ENCODE assay signal across 11 mouse cellular contexts in the genomic region with DNA sequence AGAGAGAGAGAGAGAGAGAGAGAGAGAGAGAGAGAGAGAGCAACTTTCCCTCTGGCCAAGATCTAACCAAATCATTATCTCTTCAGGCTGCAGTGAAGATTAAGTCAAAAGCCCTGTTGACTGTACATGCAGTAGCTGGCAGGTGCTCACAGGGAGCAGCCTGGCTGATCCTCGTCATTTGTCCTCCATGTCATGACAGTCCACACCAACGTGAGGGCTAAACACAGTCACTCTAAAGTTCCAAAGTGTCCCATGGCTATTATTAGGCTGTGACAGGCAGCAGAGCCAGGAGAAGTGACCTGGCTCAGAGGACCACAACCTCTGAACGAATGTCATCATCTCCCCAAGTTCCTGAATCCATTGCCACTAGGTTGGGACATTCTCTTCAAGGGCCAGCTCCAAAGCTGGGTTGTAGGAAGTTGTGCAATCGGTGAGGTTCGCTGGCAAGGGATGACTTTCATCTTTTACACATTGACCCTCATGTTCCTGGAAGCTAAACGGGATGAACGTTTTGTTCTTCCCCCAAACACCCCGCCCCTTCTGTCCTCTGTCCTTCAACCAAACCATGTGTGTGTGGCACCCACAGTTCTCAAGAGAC.
DNase-seq lines count a peak whose midpoint lies in the region; ATAC-seq and TF ChIP-seq lines count a peak whose summit lies in the region.
"Had no signal": no experiment of that assay in that cellular context is flagged by ENCODE, and none has a peak within 500 bp of the region (broad histone marks: within the 10 kb centered on the region; RNA-seq: fewer than 3 reads in every experiment).

No protein-coding gene starts in this region.

- H3K27me3 ChIP-seq in heart, embryonic 13.5 days (replicated peaks) = no peaks in the 10 kb centered on the region
- H3K27me3 ChIP-seq in liver, postnatal 0 days (ENCODE audit: insufficient read depth, low read length) = no peaks in the 10 kb centered on the region
- peaks cover 13% of the 10 kb centered on the region for H3K27me3 ChIP-seq in forebrain, embryonic 12.5 days
- H3K27me3 ChIP-seq: limb, embryonic 15.5 days had no signal

- peaks cover 37% of the 10 kb centered on the region for H3K4me1 ChIP-seq in heart, embryonic 13.5 days
- peaks cover 45% of the 10 kb centered on the region for H3K4me1 ChIP-seq in liver, postnatal 0 days (ENCODE audit: insufficient read depth)
- H3K4me1 ChIP-seq in forebrain, embryonic 12.5 days = no peaks in the 10 kb centered on the region

- no peak overlapping the region for H3K9ac ChIP-seq in heart, embryonic 13.5 days
- H3K9ac ChIP-seq in liver, postnatal 0 days (replicated peaks) = peak overlapping the region; percentile 31; the same call in 1 of the 2 replicates
- no peak overlapping the region for H3K9ac ChIP-seq in forebrain, embryonic 12.5 days
- H3K9ac ChIP-seq: limb, embryonic 15.5 days had no signal

- peak overlapping the region; percentile 73 for H3K27ac ChIP-seq in heart, embryonic 13.5 days (replicated peaks)
- peak overlapping the region; percentile 97 for H3K27ac ChIP-seq in liver, postnatal 0 days (ENCODE audit: low read depth)
- H3K27ac ChIP-seq in forebrain, embryonic 12.5 days = no peak overlapping the region

- no peaks in the 10 kb centered on the region for H3K36me3 ChIP-seq in heart, embryonic 13.5 days
- no peaks in the 10 kb centered on the region for H3K36me3 ChIP-seq in liver, postnatal 0 days (replicated peaks; ENCODE audit: insufficient read depth, low read length)
- no peaks in the 10 kb centered on the region for H3K36me3 ChIP-seq in forebrain, embryonic 12.5 days (replicated peaks)
- H3K36me3 ChIP-seq: G1E; limb, embryonic 15.5 days had no signal

- TF ChIP-seq EP300 in liver, postnatal 0 days (IDR thresholded peaks at IDR 0.05; ENCODE audit: low read depth) = peak; percentile 97

- 56% methylated on average over 8 of the region's 8 CpGs for WGBS in heart, embryonic 13.5 days
- 21% methylated on average over 8 of the region's 8 CpGs for WGBS in liver, postnatal 0 days (ENCODE audit: insufficient replicate concordance)
- 83% methylated on average over 8 of the region's 8 CpGs for WGBS in forebrain, embryonic 12.5 days

- H3K4me3 ChIP-seq in heart, embryonic 13.5 days = no peak overlapping the region
- H3K4me3 ChIP-seq in liver, postnatal 0 days (ENCODE audit: low read depth, low read length) = no peak overlapping the region
- no peak overlapping the region for H3K4me3 ChIP-seq in forebrain, embryonic 12.5 days (replicated peaks)
- H3K4me3 ChIP-seq: limb, embryonic 15.5 days had no signal

- no peaks in the 10 kb centered on the region for H3K9me3 ChIP-seq in heart, embryonic 13.5 days
- no peaks in the 10 kb centered on the region for H3K9me3 ChIP-seq in liver, postnatal 0 days (ENCODE audit: low read length)
- H3K9me3 ChIP-seq in forebrain, embryonic 12.5 days = no peaks in the 10 kb centered on the region
- H3K9me3 ChIP-seq: G1E; limb, embryonic 15.5 days had no signal

- H3K4me2 ChIP-seq in heart, embryonic 13.5 days = no peak overlapping the region
- H3K4me2 ChIP-seq in liver, postnatal 0 days (ENCODE audit: low read depth, low read length) = no peak overlapping the region
- H3K4me2 ChIP-seq in forebrain, embryonic 12.5 days = no peak overlapping the region
- H3K4me2 ChIP-seq: limb, embryonic 15.5 days had no signal

- no peak for ATAC-seq in heart, embryonic 13.5 days (ENCODE audit: extremely low read depth, insufficient number of reproducible peaks, low FRiP score, low TSS enrichment)
- peak; percentile 83 for ATAC-seq in liver, postnatal 0 days
- ATAC-seq in inflammation-experienced regulatory T-cells, adult 6 months = no peak
- no peak for ATAC-seq in forebrain, embryonic 12.5 days (ENCODE audit: low FRiP score)

- DNase-seq in urinary bladder, postnatal 14 days (ENCODE audit: low spot score) = peak; percentile 29
- no peak for DNase-seq in urinary bladder, postnatal 25 days (ENCODE audit: low spot score)
- peak; percentile 74 for DNase-seq in liver, postnatal 0 days
- no peak for DNase-seq in right cerebral cortex, postnatal 25 days
- no peak for DNase-seq in left cerebral cortex, adult 9 months (ENCODE audit: low spot score in 2 of 2)
- DNase-seq: cerebellum, adult 11-12 months had no signal

- TF ChIP-seq CTCF in liver, postnatal 0 days (IDR thresholded peaks at IDR 0.05; ENCODE audit: low read depth) = peak; percentile 47; the same call in 1 of the 2 replicates

Comparison
In these comparisons a context has a peak if more than half of its experiments do, and no peak if none do; other contexts are left out.
1. DNase-seq: peak in urinary bladder, postnatal 14 days (single experiment) and liver, postnatal 0 days (single experiment); none in urinary bladder, postnatal 25 days (single experiment), right cerebral cortex, postnatal 25 days (single experiment) and left cerebral cortex, adult 9 months (0 of 2).